Mouse (Mus musculus): ENCODE results near the gene Tmem117.

Tmem117 gene

GRCm38 (mm10) chr15:94770832-94771578 lies 142.0 kb downstream of the Tmem117 start:
- no peak for DNase-seq (ENCODE audit: low spot score)

DNA sequence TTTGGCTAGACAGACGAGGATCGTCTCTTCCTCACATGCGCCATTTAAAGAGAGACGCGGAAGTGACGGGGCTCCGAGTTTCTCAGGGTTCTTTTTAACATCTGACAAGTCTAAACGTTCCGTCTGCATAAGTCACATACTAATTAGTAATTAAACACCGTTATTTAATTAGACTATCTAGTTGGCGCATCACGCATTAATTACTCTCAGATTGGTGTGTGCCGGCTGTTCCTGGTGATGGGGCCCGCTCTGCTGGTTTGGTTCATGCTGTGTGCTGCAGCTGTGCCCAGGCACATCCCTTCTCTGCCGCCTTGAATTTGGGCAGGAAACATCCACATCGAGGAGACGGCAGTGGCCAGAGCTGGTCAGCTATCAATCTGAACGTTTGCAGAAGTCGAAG lies 142.7 kb downstream of the Tmem117 start:
- no peak for DNase-seq (ENCODE audit: low spot score)

DNA sequence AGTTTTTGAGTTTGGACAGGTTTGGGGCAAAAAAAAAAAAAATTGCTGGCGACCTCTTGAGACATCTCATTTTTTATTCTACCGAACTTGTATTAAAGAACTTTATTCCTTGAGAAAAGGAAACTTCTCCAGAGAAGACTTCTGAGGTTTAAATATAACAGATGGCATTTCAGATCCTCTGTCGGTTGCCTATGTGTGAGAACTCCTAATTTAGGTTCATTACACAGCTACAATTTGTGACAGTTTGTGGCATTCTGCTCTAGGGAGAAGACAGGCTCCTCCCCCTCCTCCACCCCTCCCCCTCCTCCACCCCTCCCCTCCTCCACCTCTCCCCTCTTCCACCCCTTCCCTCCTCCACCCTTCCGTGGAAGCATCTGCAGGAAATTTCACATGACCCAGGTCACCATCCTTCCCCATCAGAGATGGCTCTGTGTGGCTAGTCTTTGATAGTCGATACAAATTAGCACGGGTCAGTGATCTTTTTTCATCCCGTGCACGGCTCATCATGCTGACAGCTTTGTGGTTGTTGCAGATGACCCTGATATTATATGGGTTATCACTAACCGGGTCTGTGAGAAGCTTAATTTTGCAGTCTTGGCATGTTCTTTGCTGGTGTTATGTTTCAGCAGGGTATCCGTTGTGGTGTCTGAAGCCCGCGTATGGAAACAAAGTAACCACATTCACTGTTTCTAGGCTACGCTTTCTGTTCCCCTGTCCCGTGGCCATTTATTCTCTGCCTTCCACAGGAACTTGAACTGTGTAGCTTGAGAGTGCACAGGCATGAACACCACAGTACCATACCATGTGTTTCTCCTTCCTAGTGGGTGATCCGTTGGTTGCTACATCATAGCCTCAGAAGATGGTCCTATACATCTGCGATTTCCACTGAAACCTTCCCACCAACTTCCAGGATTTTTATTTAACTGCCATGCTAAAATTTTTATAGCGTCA lies 147.4 kb downstream of the Tmem117 start:
- no peak for DNase-seq (ENCODE audit: low spot score)

- DNase-seq (ENCODE audit: low spot score): no peak
Measured at GRCm38 (mm10) chr15:94781556-94781955, 152.5 kb downstream of the Tmem117 start.

DNA sequence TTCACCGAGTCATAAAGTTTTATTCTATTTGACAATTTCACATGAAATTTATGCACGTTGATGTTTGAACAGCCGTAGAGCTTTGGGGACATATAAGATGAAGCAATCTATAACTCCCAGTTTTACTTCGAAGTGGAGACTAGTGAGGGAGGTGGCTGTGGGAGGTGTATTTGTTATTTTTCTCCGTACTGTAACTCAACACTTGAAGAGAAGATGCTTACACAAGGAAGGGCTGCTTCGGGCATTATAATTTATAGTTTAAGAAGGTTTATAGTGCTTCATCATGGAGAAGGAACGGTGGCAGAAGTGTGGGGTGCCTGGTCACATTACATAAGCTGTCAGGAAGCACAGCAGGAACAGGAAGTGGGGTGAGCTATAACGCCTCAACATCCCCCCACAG lies 164.4 kb downstream of the Tmem117 start:
- no peak for DNase-seq (ENCODE audit: low spot score)

DNA sequence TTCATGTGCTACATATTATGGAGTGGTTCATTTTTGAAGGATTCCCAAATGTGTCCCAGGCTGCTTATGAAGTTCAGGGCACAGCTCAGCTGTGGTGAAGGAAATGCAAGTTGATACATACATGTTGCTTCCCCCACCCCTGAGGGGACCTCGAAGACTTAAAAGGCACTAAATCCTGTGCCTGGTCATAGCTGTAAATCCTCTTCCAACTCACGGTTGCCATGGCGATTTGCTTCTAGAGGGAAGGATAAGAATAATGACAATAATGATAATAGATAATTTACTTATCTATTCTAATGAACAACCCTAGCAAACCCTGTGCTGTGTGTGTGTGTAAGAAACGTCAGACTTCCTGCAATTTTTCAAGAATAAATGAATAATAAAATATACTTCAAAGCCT lies 166.5 kb downstream of the Tmem117 start:
- DNase-seq (ENCODE audit: low spot score): no peak

GRCm38 (mm10) chr15:94798236-94798635 lies 169.2 kb downstream of the Tmem117 start:
- no peak for DNase-seq (ENCODE audit: low spot score)

GRCm38 (mm10) chr15:94801462-94801861 lies 172.4 kb downstream of the Tmem117 start:
- DNase-seq (ENCODE audit: low spot score): no peak

- DNase-seq (ENCODE audit: low spot score): no peak
Measured at GRCm38 (mm10) chr15:94802820-94803219, 173.8 kb downstream of the Tmem117 start.

DNA sequence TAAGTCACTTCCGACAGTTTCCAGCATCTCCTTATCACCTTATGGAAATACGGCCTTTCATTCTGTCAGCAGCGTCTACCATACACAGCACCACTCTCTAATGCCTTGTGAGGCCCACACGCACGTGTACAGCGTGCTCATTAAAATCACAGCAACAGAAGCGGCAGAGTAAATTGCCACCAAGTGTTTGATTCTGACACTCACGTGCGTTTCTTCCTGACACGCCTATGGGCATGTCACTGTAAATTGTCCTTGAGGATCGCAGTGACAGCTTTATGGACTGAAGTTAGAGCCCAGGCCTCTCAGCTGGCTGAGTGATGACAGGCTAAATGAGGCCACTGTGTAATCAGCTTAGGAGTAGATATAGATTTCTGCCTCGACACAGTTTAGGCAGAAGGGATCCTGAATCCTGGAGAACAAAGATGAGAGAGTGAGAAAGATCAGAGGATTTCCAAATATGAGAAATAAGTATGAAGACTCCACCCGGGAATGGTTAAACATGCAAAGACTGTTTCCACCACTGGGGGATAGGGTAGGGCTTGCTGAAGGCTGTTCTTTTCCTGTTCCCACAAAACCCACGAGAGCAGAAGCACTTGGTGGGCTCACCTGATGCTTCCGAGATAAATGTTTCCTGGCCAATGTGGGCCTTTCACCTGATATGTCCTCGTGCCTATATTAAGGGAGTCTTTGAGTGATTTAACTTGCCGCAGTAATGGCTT lies 174.8 kb downstream of the Tmem117 start:
- DNase-seq (ENCODE audit: low spot score): no peak

DNA sequence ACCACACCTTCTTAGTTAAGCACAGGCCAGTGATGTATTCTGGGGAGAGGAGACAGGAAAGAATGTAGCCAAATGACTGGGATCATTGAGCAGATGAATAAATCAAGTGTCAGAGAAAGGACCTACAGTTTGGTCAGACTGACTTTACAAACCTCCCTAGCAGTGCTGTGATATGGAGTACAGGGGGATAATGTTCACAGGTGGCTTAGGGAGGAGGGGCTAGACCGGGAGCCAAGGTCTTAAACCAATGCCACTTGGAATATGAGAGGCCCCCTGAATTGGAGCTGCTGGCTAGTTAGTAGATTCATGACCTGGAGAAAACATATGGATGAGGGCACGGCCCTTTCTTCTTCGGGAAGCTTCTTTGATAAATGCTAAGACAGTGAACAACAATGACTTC lies 177.0 kb downstream of the Tmem117 start:
- no peak for DNase-seq (ENCODE audit: low spot score)

DNA sequence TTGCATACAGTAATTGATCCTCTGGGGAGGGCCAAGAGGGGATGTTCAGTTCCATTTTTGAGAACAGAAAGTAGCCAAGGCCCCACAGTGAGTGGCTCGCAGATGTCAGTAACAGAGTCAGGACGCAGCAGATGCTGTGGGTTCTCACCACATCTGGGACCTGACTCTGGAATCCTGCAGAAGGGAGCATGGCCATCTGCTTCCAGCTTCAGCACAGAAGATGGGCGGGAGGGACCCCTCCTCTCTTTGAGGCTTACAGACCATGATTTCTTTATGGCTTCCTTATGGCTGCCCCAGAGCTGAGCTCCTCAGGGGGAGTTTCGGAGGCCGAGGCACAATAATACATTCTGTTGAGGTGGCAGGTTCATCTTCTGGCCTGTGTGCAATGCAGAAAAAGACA lies 182.5 kb downstream of the Tmem117 start:
- no peak for DNase-seq (ENCODE audit: low spot score)

DNA sequence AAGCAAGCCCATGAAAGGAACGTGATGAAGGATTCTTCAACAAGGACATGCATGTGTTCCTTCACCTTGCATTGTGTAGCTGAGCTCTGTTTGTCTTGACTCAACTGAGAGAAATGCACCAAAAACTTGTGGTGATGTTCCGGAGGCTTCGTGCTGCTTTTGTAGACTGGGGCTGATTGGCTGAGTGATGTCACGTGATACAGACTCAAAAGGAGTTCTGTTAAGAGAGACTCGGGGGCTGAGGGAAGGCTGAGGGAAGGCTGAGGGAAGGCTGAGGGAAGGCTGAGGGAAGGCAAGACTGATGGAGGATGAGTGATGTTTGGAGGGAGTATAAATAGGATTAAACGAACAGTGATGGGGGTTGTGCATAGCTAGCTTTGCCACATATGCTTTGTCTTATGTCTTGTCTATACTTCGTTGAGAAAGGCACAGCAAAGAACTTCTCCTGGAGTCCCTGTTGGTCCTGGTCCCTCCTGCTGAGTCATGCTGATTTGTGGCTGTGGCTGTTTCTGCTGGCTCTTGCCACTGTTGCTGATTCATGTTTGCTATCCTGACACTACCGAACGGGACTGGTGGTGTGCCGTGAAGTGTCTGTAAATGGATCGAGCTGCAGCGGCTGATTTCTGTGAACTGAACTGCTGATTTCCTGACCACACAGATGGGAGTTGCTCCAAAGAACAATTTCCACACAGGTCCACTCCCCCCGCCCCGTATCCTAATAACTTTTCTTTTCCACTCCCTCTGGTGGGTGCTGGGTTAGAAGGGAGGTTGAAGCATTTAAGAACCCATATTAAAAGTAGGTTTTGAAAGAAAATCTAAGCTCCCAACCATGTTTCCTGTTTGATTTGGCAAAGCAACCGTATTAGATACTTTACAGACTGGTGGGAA lies 185.4 kb downstream of the Tmem117 start:
- DNase-seq (ENCODE audit: low spot score): no peak

GRCm38 (mm10) chr15:94835634-94836033 lies 206.6 kb downstream of the Tmem117 start:
- DNase-seq (ENCODE audit: low spot score): no peak

- DNase-seq (ENCODE audit: low spot score): no peak
Measured at GRCm38 (mm10) chr15:94838646-94839045, 209.6 kb downstream of the Tmem117 start.

- DNase-seq (ENCODE audit: low spot score): no peak
Measured at GRCm38 (mm10) chr15:94847501-94847900, 218.5 kb downstream of the Tmem117 start.

DNA sequence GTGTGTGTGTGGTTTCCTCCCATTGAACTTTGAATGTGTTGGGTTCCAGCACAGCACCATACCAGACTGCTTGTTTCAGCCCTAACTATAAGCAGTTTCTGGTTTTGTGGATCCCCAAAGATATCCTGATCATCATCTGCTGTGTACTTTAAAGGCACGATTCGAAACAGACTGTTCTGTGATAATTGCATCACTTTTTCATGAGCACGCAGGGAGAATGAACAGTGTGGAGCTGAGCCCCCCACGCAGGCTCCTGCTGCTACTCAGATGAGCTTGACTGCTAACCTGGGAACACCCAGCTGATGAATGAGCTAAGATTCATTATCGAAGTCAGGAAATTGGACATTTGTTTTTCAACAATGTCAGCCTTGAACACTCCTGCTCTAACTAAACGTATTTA lies 230.6 kb downstream of the Tmem117 start:
- no peak for DNase-seq (ENCODE audit: low spot score)

DNA sequence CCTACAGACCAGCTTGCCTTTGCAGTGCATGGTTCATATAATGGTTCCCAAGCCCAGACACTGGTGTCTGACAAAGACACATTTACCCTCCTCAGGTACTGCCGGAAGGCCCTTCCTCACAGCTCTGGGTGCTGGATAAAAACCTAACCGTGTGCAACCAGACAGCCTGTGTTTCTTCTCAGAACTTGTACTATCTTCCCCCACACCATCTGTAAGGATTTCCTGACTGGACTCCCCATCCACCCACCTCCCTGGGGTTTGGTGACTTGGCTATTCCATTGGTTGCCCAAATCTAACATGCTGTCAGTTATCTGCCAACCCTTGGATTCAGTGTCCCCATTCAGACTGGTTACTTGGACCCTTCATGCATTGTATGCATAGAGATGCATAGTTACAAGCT lies 232.1 kb downstream of the Tmem117 start:
- DNase-seq (ENCODE audit: low spot score): no peak

DNA sequence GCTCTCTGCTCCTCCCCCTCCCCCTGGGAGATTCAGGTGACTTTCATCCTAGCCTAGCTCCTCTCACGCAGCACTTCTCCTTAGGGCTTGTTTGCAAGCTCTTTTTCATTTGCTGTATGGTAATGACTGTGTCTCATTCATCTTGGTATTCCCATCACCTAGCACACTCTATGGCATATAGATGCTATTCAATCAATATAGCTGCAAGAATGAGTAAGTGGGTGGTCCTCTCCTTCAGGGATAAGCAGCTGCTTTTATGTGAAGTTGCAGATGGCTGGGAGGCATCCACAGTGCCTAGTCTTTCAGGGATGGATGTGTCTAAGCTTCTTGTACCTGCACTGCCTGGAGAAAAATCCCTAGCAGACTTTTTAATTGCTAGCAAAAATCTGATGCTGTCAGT lies 235.1 kb downstream of the Tmem117 start:
- DNase-seq (ENCODE audit: low spot score): no peak

DNA sequence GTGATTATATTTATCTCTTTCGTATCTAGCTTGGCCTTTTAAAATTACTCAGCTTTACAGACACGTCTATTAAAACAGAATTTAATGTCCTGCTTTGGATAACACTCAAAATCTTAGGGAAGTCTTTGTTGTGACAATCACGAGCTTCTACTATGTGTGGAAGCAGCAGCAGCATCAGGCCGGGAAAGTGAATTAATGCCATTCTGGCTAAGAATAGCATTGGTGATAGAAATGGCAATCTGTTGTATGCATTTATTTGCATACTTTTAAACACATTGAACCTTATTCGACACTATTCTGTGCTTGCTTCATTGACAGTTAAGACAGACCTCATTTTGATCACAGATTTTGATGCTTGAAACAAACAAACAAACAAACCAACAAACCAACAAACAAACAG lies 239.3 kb downstream of the Tmem117 start:
- DNase-seq (ENCODE audit: low spot score): no peak

DNA sequence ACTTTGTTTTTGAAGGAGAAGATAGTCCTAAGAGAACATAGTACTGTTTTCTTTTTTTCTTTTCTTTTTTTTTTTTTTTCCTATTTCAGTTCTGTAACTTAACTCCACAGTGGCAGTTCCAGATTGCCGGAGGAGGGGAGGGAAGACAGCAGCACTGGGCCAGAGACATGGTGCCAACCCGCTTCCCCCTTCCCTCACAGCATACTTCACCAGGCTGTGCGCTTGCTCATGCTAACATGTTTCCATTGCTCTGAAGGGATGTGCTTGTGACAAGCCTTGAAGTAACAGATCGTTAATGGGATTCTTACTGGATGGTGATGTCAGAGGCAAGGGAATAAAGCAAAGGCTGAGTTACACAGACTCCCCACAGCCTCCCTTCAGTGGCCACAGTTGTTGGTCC lies 256.0 kb downstream of the Tmem117 start:
- DNase-seq (ENCODE audit: low spot score): no peak

DNA sequence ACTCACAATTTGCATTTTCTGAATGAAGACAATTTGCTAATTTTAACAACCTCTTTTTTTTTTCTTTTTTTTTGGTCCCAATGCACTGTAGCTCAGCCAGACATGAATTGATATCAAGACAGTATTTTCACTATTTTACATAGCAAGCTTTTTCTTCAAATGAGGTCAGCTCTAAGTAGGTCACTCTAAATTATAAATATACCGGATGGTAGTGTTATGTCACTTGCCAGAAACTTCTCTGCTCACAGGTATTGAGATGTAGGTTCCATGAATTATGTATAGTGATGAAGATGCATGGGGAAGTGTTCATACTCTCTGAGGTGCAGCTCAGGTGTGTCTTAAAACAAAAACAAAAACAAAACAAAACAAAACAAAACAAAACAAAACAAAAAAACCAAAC lies 264.2 kb downstream of the Tmem117 start:
- no peak for DNase-seq (ENCODE audit: low spot score)
